Mouse (Mus musculus) lung, embryonic 15.5 days (tissue): Measurements from ENCODE around the gene Draxin. TPM values are rescaled to one million over a fixed set of nuclear protein-coding genes. Genes with fewer than 3 reads are reported as not detected.
A peak's percentile ranks its signal among the peaks of the same experiment; 100 is the strongest.

Source experiments
- ATAC-seq: fragments of 200-750 bp; cut with Nextera tagmentation; 2 replicates; pipeline ENCODE4 v1.8.0; 2017; ENCODE audit warnings: moderate number of reproducible peaks, borderline replicate concordance; ENCODE audit not compliant: low FRiP score, low TSS enrichment; ENCODE audit errors: extremely low read depth
- H3K27ac ChIP-seq: fragments of 300-500 bp; sonication (generic); 2 replicates; pipeline ENCODE4 v1.5.1; 2015; ENCODE audit warnings: moderate library complexity, mild to moderate bottlenecking, inconsistent platforms
- H3K27me3 ChIP-seq: fragments of 300-500 bp; sonication (generic); 2 replicates; pipeline ENCODE4 v1.6.1; 2015; ENCODE audit warnings: inconsistent platforms
- H3K36me3 ChIP-seq: fragments of 300-500 bp; sonication (generic); 2 replicates; pipeline ENCODE4 v1.6.1; 2015; ENCODE audit warnings: inconsistent platforms
- H3K4me1 ChIP-seq: fragments of 300-500 bp; sonication (generic); 2 replicates; pipeline ENCODE4 v1.6.1; 2015; ENCODE audit warnings: inconsistent platforms
- H3K4me2 ChIP-seq: fragments of 300-500 bp; sonication (generic); 2 replicates; pipeline ENCODE4 v1.6.1; 2015; ENCODE audit warnings: inconsistent platforms, mild to moderate bottlenecking, moderate library complexity
- H3K4me3 ChIP-seq: fragments of 300-500 bp; sonication (generic); 2 replicates; pipeline ENCODE4 v1.5.1; 2015; ENCODE audit warnings: mild to moderate bottlenecking, inconsistent platforms
- H3K9ac ChIP-seq: fragments of 300-500 bp; sonication (generic); 2 replicates; pipeline ENCODE4 v1.6.1; 2015; ENCODE audit warnings: inconsistent platforms
- H3K9me3 ChIP-seq: fragments of 300-500 bp; sonication (generic); 2 replicates; pipeline ENCODE4 v1.6.1; 2016; ENCODE audit warnings: inconsistent platforms
- WGBS: fragments of 180-500 bp; shearing (Covaris S2); methylation state at CpG from one replicate; pipeline ENCODE4 v1.1.7; 2015; 5-methylcytosine and 5-hydroxymethylcytosine counted together
- polyA plus RNA-seq: library from polyadenylated mRNA; unstranded; fragments of >200 nt; fragmentation: Nextera tagmentation; extraction: Ambion mirVana; gene quantifications from 2 replicates; pipeline ENCODE4 v1.2.1, GENCODE M21; 2015

Draxin gene
- polyA plus RNA-seq, 1 experiment from 2014 or later = 0.07 TPM

DNA sequence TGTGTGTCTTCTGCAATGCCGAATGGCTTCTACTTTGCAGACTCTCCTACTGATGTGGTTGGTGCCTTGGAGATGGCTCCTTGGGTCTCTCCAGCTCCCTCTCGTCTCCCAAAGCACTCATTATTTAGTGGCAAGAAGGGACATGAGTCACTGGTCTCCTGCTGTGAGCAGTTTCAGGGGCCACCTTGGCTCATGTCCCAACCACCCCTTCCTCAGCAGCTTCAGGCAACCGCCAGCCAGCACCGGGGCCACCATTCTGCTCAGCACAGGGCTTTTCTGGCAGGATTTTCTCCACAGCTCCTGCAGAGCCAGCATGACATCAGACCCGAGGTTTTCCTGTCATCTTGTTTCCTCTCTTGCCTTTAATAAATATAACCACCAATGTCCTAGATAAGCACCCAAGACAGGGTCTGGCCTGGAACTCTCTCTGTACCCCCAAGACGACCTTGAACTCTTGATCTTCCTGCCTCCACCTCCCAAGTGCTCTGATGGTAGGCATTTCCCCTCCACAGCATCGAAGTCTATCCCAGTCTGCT lies 21.9 kb downstream of the Draxin start:
- Histone ChIP-seq H3K9me3 (no peaks in the 10 kb centered on the region), H3K36me3 (no peaks in the 10 kb centered on the region), H3K4me3 (no peak overlapping the region), H3K9ac (no peak overlapping the region), H3K4me1 (peaks cover 17% of the 10 kb centered on the region), H3K27ac (no peak overlapping the region), H3K4me2 (no peak overlapping the region), H3K27me3 (peaks cover 11% of the 10 kb centered on the region; the same call in 1 of the 2 replicates)
- 32% methylated on average over 7 of the region's 7 CpGs for WGBS
- ATAC-seq = no peak

DNA sequence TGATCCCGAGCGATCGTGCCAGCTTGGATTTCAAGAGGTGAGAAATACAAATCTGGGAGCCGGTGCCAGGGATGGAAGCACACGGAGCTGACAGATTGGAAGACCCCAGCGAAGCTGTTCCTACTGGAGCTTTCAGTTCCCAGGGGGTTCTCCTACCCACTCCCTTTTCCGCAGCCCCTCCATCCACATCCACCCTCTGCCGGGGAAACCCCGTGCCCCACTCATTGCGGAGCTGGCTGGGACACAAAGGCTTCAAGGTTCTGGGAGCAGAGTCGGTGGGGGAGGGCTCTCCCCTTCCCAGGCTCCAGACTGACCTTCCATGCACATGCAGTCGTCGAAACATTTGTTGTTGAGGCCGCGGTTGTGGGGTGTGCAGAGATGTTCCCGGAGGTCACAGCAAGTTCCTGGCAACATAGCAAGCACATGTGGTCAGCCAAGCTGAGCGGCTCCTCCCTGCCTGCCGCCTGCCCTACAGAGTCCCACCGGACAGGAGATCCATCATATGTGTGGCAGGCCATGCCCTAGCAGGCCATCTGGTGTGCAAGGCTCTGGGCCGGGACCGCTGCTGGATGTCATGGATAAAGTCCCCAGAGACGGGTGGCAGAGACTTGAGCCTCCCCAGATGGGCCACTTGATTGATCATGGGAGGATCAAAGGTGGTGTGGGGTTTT lies 22.7 kb downstream of the Draxin start:
- H3K9ac ChIP-seq = no peak overlapping the region
- no peak overlapping the region for H3K27ac ChIP-seq
- peaks cover 17% of the 10 kb centered on the region for H3K4me1 ChIP-seq
- peak overlapping the region; percentile 29 for H3K4me2 ChIP-seq
- no peak overlapping the region for H3K4me3 ChIP-seq
- ATAC-seq = peak; percentile 57
- H3K27me3 ChIP-seq = peaks cover 11% of the 10 kb centered on the region; the same call in 1 of the 2 replicates
- H3K9me3 ChIP-seq = no peaks in the 10 kb centered on the region
- WGBS = 17% methylated on average over 22 of the region's 22 CpGs
- H3K36me3 ChIP-seq = no peaks in the 10 kb centered on the region

DNA sequence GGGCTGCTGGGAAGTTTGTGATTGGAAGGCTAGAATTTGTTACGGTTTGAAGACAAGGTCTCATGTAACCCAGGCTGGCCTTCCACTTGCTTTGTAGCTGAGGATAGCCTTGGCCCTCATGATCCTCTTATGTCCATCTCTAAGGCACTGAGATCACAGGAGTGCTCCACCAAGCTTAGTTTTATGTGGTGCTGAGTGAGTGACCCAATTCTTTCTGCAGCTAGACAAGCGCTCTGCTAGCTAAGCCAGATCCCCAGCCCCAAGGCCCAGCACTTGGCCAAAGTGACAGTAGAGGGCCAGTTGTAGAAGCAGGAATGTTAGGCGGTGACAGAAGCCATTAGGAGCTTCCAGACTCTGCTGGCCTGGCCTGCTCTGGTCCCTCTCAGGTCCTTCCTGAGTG lies 26.4 kb downstream of the Draxin start:
- 76% methylated on average over 3 of the region's 3 CpGs for WGBS
- peaks cover 11% of the 10 kb centered on the region; the same call in 1 of the 2 replicates for H3K27me3 ChIP-seq
- no peaks in the 10 kb centered on the region for H3K36me3 ChIP-seq
- H3K4me3 ChIP-seq = no peak overlapping the region
- H3K27ac ChIP-seq = no peak overlapping the region
- H3K4me1 ChIP-seq = peaks cover 17% of the 10 kb centered on the region
- no peak for ATAC-seq
- no peak overlapping the region for H3K9ac ChIP-seq
- no peak overlapping the region for H3K4me2 ChIP-seq
- H3K9me3 ChIP-seq = no peaks in the 10 kb centered on the region

DNA sequence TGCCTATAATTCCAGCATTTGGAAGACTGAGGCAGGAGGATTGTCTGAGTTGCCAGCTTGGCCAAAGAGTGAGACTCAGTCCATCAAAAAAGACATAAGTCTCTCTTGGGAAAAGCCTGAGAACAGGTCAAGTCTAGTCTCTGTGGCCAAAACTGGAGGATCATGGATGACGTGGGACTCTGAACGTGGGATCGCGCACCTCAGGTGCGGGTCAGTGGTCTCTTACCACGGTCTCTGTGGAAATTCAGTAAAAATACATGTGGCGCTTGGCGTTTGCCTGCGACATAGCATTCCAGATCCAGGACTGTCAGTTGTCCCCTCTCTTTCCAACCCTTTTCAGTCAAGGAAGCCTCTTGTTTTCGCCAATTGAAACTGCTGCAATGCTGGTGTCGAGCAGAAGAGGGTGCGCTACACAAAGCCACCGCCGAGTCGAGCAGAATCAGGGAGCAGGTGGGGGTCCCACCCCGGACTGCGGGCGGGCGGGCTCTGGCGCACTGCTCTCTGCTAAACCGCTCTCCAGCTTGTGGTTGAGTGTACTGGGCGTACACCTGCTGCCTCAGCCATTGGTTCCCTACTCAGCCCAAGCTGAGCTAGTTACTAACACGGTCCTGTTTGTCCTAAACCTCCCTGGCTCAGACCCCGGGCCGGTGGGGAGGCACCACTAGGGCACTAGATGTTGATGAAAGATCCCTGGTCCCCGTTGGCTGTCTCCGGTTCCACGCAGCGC lies 28.5 kb downstream of the Draxin start:
- Histone ChIP-seq H3K36me3 (no peaks in the 10 kb centered on the region), H3K27me3 (0 out of 2 replicates have a peak, but pooled peaks cover under 1% of the 10 kb centered on the region), H3K27ac (no peak overlapping the region), H3K4me3 (peak overlapping the region; percentile 24), H3K9me3 (no peaks in the 10 kb centered on the region), H3K4me2 (peak overlapping the region; percentile 54), H3K4me1 (no peaks in the 10 kb centered on the region), H3K9ac (peak overlapping the region; percentile 13; the same call in 1 of the 2 replicates)
- ATAC-seq = peak; percentile 77; the same call in 1 of the 2 replicates
- WGBS = 17% methylated on average over 29 of the region's 29 CpGs

DNA sequence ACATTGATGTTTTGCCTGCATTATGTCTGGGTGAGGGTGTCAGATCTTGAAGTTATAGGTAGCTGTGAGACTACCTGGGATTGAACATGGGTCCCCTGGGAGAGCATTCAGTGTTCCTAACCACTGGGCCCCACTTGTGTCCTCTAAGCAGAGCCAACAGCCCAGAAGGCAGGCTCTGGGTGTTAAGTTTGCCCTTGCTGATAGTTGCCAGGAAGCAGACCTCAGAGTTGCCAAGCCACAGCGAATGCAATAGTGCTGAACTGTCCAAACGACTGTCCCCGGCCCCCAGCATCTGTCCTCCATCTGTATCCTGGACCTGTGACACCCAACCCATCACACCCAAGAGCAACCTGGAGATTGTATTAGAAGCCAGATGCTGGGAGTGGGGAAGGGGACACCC lies 31.8 kb downstream of the Draxin start:
- no peak for ATAC-seq
- H3K9me3 ChIP-seq = no peaks in the 10 kb centered on the region
- WGBS = 55% methylated on average over 3 of the region's 3 CpGs
- H3K4me1 ChIP-seq = no peaks in the 10 kb centered on the region
- H3K27ac ChIP-seq = no peak overlapping the region
- no peak overlapping the region for H3K4me2 ChIP-seq
- no peak overlapping the region for H3K4me3 ChIP-seq
- no peak overlapping the region for H3K9ac ChIP-seq
- no peaks in the 10 kb centered on the region for H3K27me3 ChIP-seq
- no peaks in the 10 kb centered on the region for H3K36me3 ChIP-seq

DNA sequence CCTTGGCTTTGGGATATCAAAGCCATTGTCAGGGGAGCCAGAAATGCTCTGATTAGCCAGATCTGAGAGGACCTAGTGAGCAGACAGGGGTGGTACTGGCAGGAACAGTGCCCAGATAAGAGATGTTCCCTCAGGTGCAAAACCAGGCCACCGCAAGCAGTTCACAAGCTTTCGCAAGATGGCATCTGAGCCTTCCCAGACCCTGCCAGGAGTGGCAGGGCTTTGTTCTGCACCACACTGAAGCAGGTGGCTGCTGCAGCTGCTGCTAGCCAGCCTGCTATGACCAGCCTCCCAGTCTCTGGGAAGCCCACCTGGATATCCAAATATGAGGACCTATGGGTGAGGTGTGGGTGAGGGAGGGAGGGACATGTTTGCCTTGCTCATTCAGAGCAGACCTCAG lies 32.6 kb downstream of the Draxin start:
- Histone ChIP-seq H3K27ac (no peak overlapping the region), H3K9me3 (no peaks in the 10 kb centered on the region), H3K4me3 (no peak overlapping the region), H3K27me3 (no peaks in the 10 kb centered on the region), H3K4me2 (no peak overlapping the region), H3K36me3 (no peaks in the 10 kb centered on the region), H3K4me1 (no peaks in the 10 kb centered on the region), H3K9ac (no peak overlapping the region)
- no peak for ATAC-seq
- WGBS = 97% methylated on average over 2 of the region's 2 CpGs

DNA sequence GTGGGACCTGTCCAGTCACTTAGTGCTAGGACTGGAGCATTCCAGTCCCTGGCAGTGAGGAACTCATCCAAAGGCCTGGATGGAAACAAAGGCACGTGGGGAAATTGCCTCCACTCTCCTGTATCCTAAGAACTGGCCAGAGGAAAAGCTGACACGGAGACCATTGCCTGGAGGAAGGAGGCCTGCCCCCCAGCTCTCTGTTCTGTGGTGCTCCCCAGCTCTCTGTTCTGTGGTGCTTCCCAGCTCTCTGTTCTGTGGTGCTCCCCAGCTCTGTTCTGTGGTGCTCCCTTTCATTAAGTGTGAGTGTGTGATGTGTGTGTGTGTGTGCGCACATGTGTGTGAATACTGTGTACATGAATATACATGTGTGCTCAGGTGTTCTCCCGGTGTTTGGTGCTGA lies 35.4 kb downstream of the Draxin start:
- Histone ChIP-seq H3K9ac (no peak overlapping the region), H3K4me3 (no peak overlapping the region), H3K36me3 (no peaks in the 10 kb centered on the region), H3K4me1 (no peaks in the 10 kb centered on the region), H3K4me2 (no peak overlapping the region), H3K9me3 (no peaks in the 10 kb centered on the region), H3K27ac (no peak overlapping the region), H3K27me3 (no peaks in the 10 kb centered on the region)
- 73% methylated on average over 4 of the region's 4 CpGs for WGBS
- no peak for ATAC-seq

DNA sequence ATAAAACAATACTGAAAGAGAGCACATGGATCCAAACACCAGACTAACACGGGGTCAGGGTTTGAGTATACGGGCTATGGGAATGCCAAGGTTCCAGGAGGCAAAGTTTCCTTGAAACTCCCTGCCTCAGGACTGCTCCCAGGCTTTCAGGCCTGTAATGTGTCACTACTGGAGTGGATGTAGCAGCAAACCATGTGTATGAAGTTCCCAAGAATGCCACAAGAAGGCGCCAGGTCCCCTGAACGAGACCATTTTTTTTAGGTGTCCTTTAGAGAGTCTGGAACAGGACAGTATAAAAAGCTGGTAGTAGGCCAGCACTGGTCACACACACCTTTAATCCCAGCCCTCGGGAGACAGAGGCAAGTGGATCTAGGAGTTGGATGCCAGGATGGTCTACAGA lies 36.3 kb downstream of the Draxin start:
- no peak overlapping the region for H3K9ac ChIP-seq
- no peaks in the 10 kb centered on the region for H3K36me3 ChIP-seq
- H3K27me3 ChIP-seq = no peaks in the 10 kb centered on the region
- no peak overlapping the region for H3K27ac ChIP-seq
- H3K4me1 ChIP-seq = no peaks in the 10 kb centered on the region
- H3K9me3 ChIP-seq = no peaks in the 10 kb centered on the region
- ATAC-seq = no peak
- WGBS = 82% methylated on average over 5 of the region's 5 CpGs
- H3K4me3 ChIP-seq = no peak overlapping the region
- no peak overlapping the region for H3K4me2 ChIP-seq

DNA sequence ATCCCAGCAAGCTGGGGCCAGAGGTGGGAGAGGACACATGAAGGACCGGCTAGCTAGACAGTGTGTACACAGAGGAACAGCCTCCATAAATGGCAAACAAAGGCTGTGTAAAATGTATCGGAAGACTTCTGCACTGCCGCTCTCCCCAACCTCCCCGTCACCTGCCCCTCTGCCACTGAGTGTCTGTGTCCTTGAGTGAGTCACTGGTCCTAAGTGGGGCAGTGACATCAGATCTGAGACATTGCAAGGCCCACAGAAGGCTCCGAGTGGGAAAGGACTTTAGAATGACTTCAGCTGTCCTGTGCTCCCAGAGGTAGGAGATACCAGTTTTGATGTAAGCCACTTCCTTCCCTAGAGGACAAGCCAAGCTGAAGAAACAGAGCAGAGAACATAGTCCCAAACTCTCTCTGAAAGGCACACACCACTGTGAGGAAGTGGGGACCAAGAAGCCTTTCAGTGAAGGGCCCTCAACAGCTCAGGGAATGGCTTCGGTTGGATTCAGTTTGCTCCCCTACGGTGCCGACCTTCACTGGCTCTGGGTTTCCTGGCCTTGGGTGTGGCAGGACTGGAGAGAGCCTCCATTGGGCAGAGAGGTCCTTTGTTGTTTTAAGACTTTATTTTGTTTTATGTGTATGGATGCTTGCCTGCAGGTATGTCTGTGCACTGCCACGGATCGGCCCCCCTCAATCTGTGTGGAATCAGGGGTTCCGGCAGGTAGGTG lies 37.8 kb downstream of the Draxin start:
- Histone ChIP-seq H3K36me3 (no peaks in the 10 kb centered on the region), H3K27ac (no peak overlapping the region), H3K4me2 (no peak overlapping the region), H3K4me1 (peaks cover 3% of the 10 kb centered on the region), H3K4me3 (no peak overlapping the region), H3K27me3 (no peaks in the 10 kb centered on the region), H3K9me3 (no peaks in the 10 kb centered on the region), H3K9ac (no peak overlapping the region)
- WGBS = 84% methylated on average over 11 of the region's 11 CpGs
- no peak for ATAC-seq

DNA sequence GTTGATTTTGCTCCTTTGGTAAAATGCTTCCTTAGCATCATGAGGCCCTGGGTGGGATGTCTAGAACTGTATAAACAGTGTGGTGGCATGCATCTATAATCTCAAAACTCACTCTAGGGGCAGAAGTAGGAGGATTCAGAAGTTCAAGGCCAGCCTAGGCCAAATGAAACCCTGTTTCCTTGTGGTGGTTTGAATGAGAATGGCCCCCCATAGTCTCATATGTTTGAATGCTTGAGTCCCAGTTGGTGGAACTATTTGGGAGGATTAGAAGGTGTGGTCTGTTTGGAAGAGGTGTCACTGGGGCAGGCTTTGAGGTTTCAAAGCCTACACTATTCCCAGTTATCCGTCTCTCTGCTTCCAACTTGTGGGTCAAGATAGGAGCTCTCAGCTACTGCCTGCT lies 39.3 kb downstream of the Draxin start:
- Histone ChIP-seq H3K4me1 (peaks cover 15% of the 10 kb centered on the region), H3K27me3 (no peaks in the 10 kb centered on the region), H3K36me3 (no peaks in the 10 kb centered on the region), H3K9me3 (no peaks in the 10 kb centered on the region), H3K4me3 (no peak overlapping the region), H3K4me2 (no peak overlapping the region), H3K9ac (no peak overlapping the region), H3K27ac (no peak overlapping the region)
- 94% methylated on average over 1 of the region's 1 CpGs for WGBS
- no peak for ATAC-seq

DNA sequence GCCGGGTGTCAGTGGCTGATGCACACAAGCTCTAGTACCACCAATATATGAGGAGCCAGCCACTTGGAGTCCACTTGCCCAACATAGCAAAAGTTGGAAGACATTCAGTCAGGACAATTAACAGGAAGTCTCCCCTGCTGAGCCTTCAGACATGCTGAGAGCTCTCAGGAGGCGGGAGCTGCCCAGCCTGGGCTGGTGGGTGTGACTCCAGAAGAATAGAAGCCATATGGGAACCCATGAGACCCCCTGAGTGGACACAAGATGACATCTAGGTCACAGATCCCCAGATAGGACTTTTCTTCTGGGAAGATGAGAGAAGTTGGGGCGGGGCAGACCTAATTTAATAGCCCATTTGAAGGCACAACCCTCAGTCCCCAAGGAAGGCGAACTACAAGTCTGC lies 41.3 kb downstream of the Draxin start:
- no peak overlapping the region for H3K4me3 ChIP-seq
- WGBS = 71% methylated on average over 4 of the region's 4 CpGs
- no peaks in the 10 kb centered on the region for H3K27me3 ChIP-seq
- no peak for ATAC-seq
- no peak overlapping the region for H3K9ac ChIP-seq
- no peak overlapping the region for H3K27ac ChIP-seq
- no peaks in the 10 kb centered on the region for H3K36me3 ChIP-seq
- no peak overlapping the region for H3K4me2 ChIP-seq
- no peaks in the 10 kb centered on the region for H3K9me3 ChIP-seq
- H3K4me1 ChIP-seq = peaks cover 29% of the 10 kb centered on the region
